Mouse (Mus musculus) forebrain, embryonic 16.5 days (tissue): Measurements from ENCODE around the gene Tmem102. TPM values are rescaled to one million over a fixed set of nuclear protein-coding genes. Genes with fewer than 3 reads are reported as not detected.

Source experiments
- ATAC-seq: fragments of 200-750 bp; cut with Nextera tagmentation; 2 replicates; pipeline ENCODE4 v1.8.0; 2017; ENCODE audit warnings: mild to moderate bottlenecking, moderate library complexity
- H3K27ac ChIP-seq: fragments of 300-500 bp; sonication (generic); 2 replicates; pipeline ENCODE4 v1.5.1; 2014; ENCODE audit warnings: low read length, control low read depth
- H3K27me3 ChIP-seq: fragments of 300-500 bp; sonication (generic); replicated peaks from 2 replicates; pipeline ENCODE4 v1.6.1; 2014; ENCODE audit warnings: low read length; ENCODE audit not compliant: control insufficient read depth, insufficient read depth
- H3K36me3 ChIP-seq: fragments of 300-500 bp; sonication (generic); 2 replicates; pipeline ENCODE4 v1.6.1; 2014; ENCODE audit not compliant: control insufficient read depth, insufficient read depth
- H3K4me1 ChIP-seq: fragments of 300-500 bp; sonication (generic); replicated peaks from 2 replicates; pipeline ENCODE4 v1.6.1; 2014; ENCODE audit warnings: low read length; ENCODE audit not compliant: control insufficient read depth, insufficient read depth
- H3K4me2 ChIP-seq: fragments of 300-500 bp; sonication (generic); 2 replicates; pipeline ENCODE4 v1.6.1; 2014; ENCODE audit warnings: mild to moderate bottlenecking, low read length, control low read depth
- H3K4me3 ChIP-seq: fragments of 300-500 bp; sonication (generic); replicated peaks from 2 replicates; pipeline ENCODE4 v1.5.1; 2014; ENCODE audit warnings: mild to moderate bottlenecking, low read length, control low read depth
- H3K9ac ChIP-seq: fragments of 300-500 bp; sonication (generic); replicated peaks from 2 replicates; pipeline ENCODE4 v1.6.1; 2014; ENCODE audit warnings: low read depth, low read length, control low read depth
- H3K9me3 ChIP-seq: fragments of 300-500 bp; sonication (generic); 2 replicates; pipeline ENCODE4 v1.6.1; 2016; ENCODE audit warnings: low read length; ENCODE audit not compliant: control insufficient read depth
- WGBS: fragments of 180-500 bp; shearing (Covaris S2); extraction: QIAGEN DNeasy Blood & Tissue Kit; methylation state at CpG from one replicate; pipeline ENCODE4 v1.1.7; 2014; 5-methylcytosine and 5-hydroxymethylcytosine counted together
- polyA plus RNA-seq: library from polyadenylated mRNA; unstranded; fragments of >200 nt; fragmentation: Nextera tagmentation; extraction: Ambion mirVana; gene quantifications from 2 replicates; pipeline ENCODE4 v1.2.1, GENCODE M21; 2015

Gene Tmem102
- polyA plus RNA-seq, 1 experiment from 2014 or later: 0.77 TPM

- Histone ChIP-seq H3K4me2 (peak within 1 kb of the TSS; percentile 53), H3K4me3 (peak within 1 kb of the TSS; percentile 76), H3K9ac (peak within 1 kb of the TSS; percentile 89), H3K36me3 (peaks cover 18% of the 10 kb centered on the region; the same call in 1 of the 2 replicates), H3K4me1 (peaks cover 24% of the 10 kb centered on the region), H3K9me3 (no peaks in the 10 kb centered on the region), H3K27me3 (no peaks in the 10 kb centered on the region), H3K27ac (peak within 1 kb of the TSS; percentile 95)
- ATAC-seq: peak; percentile 95
- WGBS: under 1% methylated on average over 38 of the region's 38 CpGs
Observed at GRCm38 (mm10) chr11:69846198-69846680, 40.8 kb upstream of the Tmem102 start, which contains the start of gene Plscr3. Gene Plscr3 (plus strand): TSS chr11:69846376.

- peak overlapping the region; percentile 76 for H3K4me2 ChIP-seq
- no peaks in the 10 kb centered on the region for H3K36me3 ChIP-seq
- peak overlapping the region; percentile 79 for H3K4me3 ChIP-seq
- no peak for ATAC-seq
- WGBS: 1% methylated on average over 7 of the region's 7 CpGs
- H3K9ac ChIP-seq: peak overlapping the region; percentile 69
- peaks cover 35% of the 10 kb centered on the region for H3K4me1 ChIP-seq
- H3K9me3 ChIP-seq: no peaks in the 10 kb centered on the region
- H3K27ac ChIP-seq: peak overlapping the region; percentile 86
- no peaks in the 10 kb centered on the region for H3K27me3 ChIP-seq
Observed at GRCm38 (mm10) chr11:69838714-69839104, 33.3 kb upstream of the Tmem102 start.

GRCm38 (mm10) chr11:69837952-69838713 is 32.7 kb upstream of the Tmem102 start, which contains the start of gene Tmem256:
Gene Tmem256 (plus strand): TSS chr11:69838514.
- peak within 1 kb of the TSS; percentile 90 for H3K27ac ChIP-seq
- peak within 1 kb of the TSS; percentile 93 for H3K4me2 ChIP-seq
- H3K27me3 ChIP-seq: no peaks in the 10 kb centered on the region
- WGBS: under 1% methylated on average over 34 of the region's 34 CpGs
- H3K4me1 ChIP-seq: peaks cover 41% of the 10 kb centered on the region
- H3K9me3 ChIP-seq: no peaks in the 10 kb centered on the region
- no peaks in the 10 kb centered on the region for H3K36me3 ChIP-seq
- H3K9ac ChIP-seq: peak within 1 kb of the TSS; percentile 92
- H3K4me3 ChIP-seq: peak within 1 kb of the TSS; percentile 79
- ATAC-seq: peak; percentile 91

GRCm38 (mm10) chr11:69837604-69837951 is 32.2 kb upstream of the Tmem102 start, which contains the start of gene Nlgn2:
Gene Nlgn2 (minus strand): TSS chr11:69837784.
- peaks cover 3% of the 10 kb centered on the region; the same call in 1 of the 2 replicates for H3K36me3 ChIP-seq
- H3K27ac ChIP-seq: peak within 1 kb of the TSS; percentile 90
- under 1% methylated on average over 31 of the region's 32 CpGs for WGBS
- no peaks in the 10 kb centered on the region for H3K27me3 ChIP-seq
- ATAC-seq: peak; percentile 72
- H3K4me3 ChIP-seq: peak within 1 kb of the TSS; percentile 79
- H3K4me1 ChIP-seq: peaks cover 41% of the 10 kb centered on the region
- H3K9me3 ChIP-seq: no peaks in the 10 kb centered on the region
- peak within 1 kb of the TSS; percentile 92 for H3K9ac ChIP-seq
- peak within 1 kb of the TSS; percentile 93 for H3K4me2 ChIP-seq

GRCm38 (mm10) chr11:69836703-69837576 is 31.5 kb upstream of the Tmem102 start:
- no peaks in the 10 kb centered on the region for H3K9me3 ChIP-seq
- peak overlapping the region; percentile 92 for H3K9ac ChIP-seq
- H3K36me3 ChIP-seq: peaks cover 7% of the 10 kb centered on the region; the same call in 1 of the 2 replicates
- H3K27me3 ChIP-seq: no peaks in the 10 kb centered on the region
- H3K4me3 ChIP-seq: peak overlapping the region; percentile 79
- ATAC-seq: no peak; the same call in 1 of the 2 replicates
- peaks cover 41% of the 10 kb centered on the region for H3K4me1 ChIP-seq
- peak overlapping the region; percentile 90 for H3K27ac ChIP-seq
- WGBS: under 1% methylated on average over 43 of the region's 52 CpGs
- H3K4me2 ChIP-seq: peak overlapping the region; percentile 93

- no peaks in the 10 kb centered on the region for H3K9me3 ChIP-seq
- H3K4me3 ChIP-seq: peak overlapping the region; percentile 79
- peak overlapping the region; percentile 90 for H3K27ac ChIP-seq
- H3K9ac ChIP-seq: peak overlapping the region; percentile 92
- 4% methylated on average over 4 of the region's 4 CpGs for WGBS
- peaks cover 7% of the 10 kb centered on the region; the same call in 1 of the 2 replicates for H3K36me3 ChIP-seq
- peak overlapping the region; percentile 93 for H3K4me2 ChIP-seq
- ATAC-seq: no peak
- peaks cover 41% of the 10 kb centered on the region for H3K4me1 ChIP-seq
- no peaks in the 10 kb centered on the region for H3K27me3 ChIP-seq
Observed at GRCm38 (mm10) chr11:69835966-69836335, 30.5 kb upstream of the Tmem102 start.

GRCm38 (mm10) chr11:69835326-69835965 is 30.0 kb upstream of the Tmem102 start:
- H3K9me3 ChIP-seq: no peaks in the 10 kb centered on the region
- no peak for ATAC-seq
- no peaks in the 10 kb centered on the region for H3K27me3 ChIP-seq
- WGBS: 7% methylated on average over 9 of the region's 9 CpGs
- peak overlapping the region; percentile 92 for H3K9ac ChIP-seq
- peak overlapping the region; percentile 79 for H3K4me3 ChIP-seq
- peaks cover 41% of the 10 kb centered on the region for H3K4me1 ChIP-seq
- H3K36me3 ChIP-seq: peaks cover 7% of the 10 kb centered on the region; the same call in 1 of the 2 replicates
- peak overlapping the region; percentile 39; the same call in 1 of the 2 replicates for H3K27ac ChIP-seq
- peak overlapping the region; percentile 93 for H3K4me2 ChIP-seq

GRCm38 (mm10) chr11:69834001-69834549 is 28.7 kb upstream of the Tmem102 start:
- Histone ChIP-seq H3K4me3 (peak overlapping the region; percentile 79), H3K9ac (peak overlapping the region; percentile 92), H3K27ac (peak overlapping the region; percentile 23), H3K27me3 (no peaks in the 10 kb centered on the region), H3K4me2 (peak overlapping the region; percentile 93), H3K4me1 (peaks cover 35% of the 10 kb centered on the region), H3K9me3 (no peaks in the 10 kb centered on the region), H3K36me3 (peaks cover 7% of the 10 kb centered on the region; the same call in 1 of the 2 replicates)
- no peak for ATAC-seq
- 4% methylated on average over 45 of the region's 48 CpGs for WGBS
